Mouse (Mus musculus) heart, postnatal 0 days (tissue): Measurements from ENCODE around the gene B3galt6.

Source experiments
- CTCF ChIP-seq: IDR thresholded peaks from 2 replicates; pipeline ENCODE4 v1.5.1; 2016; ENCODE audit warnings: antibody characterized with exemption, control low read depth, low read depth
- EP300 ChIP-seq: IDR thresholded peaks from 2 replicates; pipeline ENCODE4 v1.6.1; 2016; ENCODE audit warnings: antibody characterized with exemption, low read depth

GRCm38 (mm10) chr4:155993606-155994005 lies 1.2 kb upstream of the B3galt6 start:
- TF ChIP-seq CTCF (no peak), EP300 (no peak)
